Mouse (Mus musculus) lung, adult 18-20 months (tissue): ENCODE measurements around the gene Npb.

Experiments used
- DNase-seq, 2 experiments: peaks; one replicate each; pipeline ENCODE4 v3.0.0; 2022; ENCODE audit warnings: mixed read lengths in 2 of 2

Gene Npb

GRCm38 (mm10) chr11:120633520-120634343 lies 25.5 kb downstream of the Npb start, which contains the start of gene Mafg:
TSS of gene Mafg (minus strand) at chr11:120633600.
- DNase-seq, result peak; percentile 94 to 95

GRCm38 (mm10) chr11:120634810-120635209 lies 26.5 kb downstream of the Npb start:
- no peak for DNase-seq

- no peak for DNase-seq
Measured at GRCm38 (mm10) chr11:120641255-120641654, 33.0 kb downstream of the Npb start.

- DNase-seq, result no peak
Measured at GRCm38 (mm10) chr11:120641869-120642268, 33.6 kb downstream of the Npb start.

GRCm38 (mm10) chr11:120642939-120643600 lies 34.8 kb downstream of the Npb start:
- DNase-seq, result no peak

- DNase-seq, result peak; percentile 95 to 96
Measured at GRCm38 (mm10) chr11:120643601-120643987, 35.3 kb downstream of the Npb start, which contains the start of gene Pycr1. TSS of gene Pycr1 (minus strand) at chr11:120643769.

GRCm38 (mm10) chr11:120647047-120647830 lies 39.0 kb downstream of the Npb start:
- no peak for DNase-seq

- peak; percentile 40 to 56 for DNase-seq
Measured at GRCm38 (mm10) chr11:120648001-120648476, 39.8 kb downstream of the Npb start, which contains the start of gene Myadml2. TSS of gene Myadml2 (minus strand) at chr11:120648158.

- no peak for DNase-seq
Measured at GRCm38 (mm10) chr11:120651872-120652271, 43.6 kb downstream of the Npb start.

- DNase-seq, result no peak
Measured at GRCm38 (mm10) chr11:120654741-120655140, 46.5 kb downstream of the Npb start.

GRCm38 (mm10) chr11:120657301-120657700 lies 49.0 kb downstream of the Npb start:
- DNase-seq, result no peak
